Comparison of ENCODE assay signal across 8 mouse cellular contexts in the genomic region with DNA sequence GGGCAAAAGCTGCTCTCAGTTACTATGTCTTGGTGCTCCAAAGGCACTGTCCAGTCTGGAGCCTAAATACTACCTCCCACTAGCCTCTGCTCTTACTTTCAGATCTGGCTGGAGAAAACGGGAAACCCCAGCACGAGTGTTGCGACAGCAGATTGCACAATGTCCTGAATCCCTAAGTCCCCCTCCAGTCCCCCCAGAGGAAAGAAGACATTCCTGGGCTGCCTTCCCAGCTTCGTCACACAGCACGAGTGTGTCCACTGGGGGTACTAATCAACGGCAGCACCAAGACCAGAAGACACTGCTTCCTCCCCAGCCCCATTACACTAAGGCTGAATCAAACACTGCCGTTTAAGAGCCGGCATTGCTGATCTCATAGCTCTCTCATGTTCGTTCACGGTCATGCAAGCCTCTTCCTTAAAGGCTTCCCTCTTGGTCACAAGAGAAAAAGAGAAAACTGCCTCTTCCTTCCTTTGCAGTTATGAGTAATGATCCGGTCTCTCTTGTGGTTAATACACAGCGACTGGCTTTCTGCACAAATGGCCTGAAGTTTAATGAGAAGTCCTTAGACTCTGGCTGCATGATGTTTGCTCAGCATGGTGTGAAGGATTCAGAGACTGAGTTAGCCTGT. TPM values are rescaled to one million over a fixed set of nuclear protein-coding genes. Genes with fewer than 3 reads are reported as not detected.
DNase-seq lines count a peak whose midpoint lies in the region; ATAC-seq and TF ChIP-seq lines count a peak whose summit lies in the region.
"Had no signal": no experiment of that assay in that cellular context is flagged by ENCODE, and none has a peak within 500 bp of the region (broad histone marks: within the 10 kb centered on the region; RNA-seq: fewer than 3 reads in every experiment).

No protein-coding gene starts in this region.

- POLR2A ChIA-PET in Patski (lab: Charles Lee), result interaction anchor here (0.6 to 1.4 kb wide), 2 partner anchors 28 to 851 kb away, joined by 4 to 7 read pairs; partner anchors contain the start of gene Ccl2

- in situ Hi-C loops in Patski (cut with MboI; ENCODE audit: low pct_unique_long_range_greater_than_20kb), result no loop called here

- no peak overlapping the region for H3K4me2 ChIP-seq in heart, postnatal 0 days (ENCODE audit: low read depth, low read length)
- H3K4me2 ChIP-seq in liver, embryonic 14.5 days (ENCODE audit: low read depth), result peak overlapping the region; percentile 6; the same call in 1 of the 2 replicates
- no peak overlapping the region for H3K4me2 ChIP-seq in stomach, embryonic 15.5 days
- H3K4me2 ChIP-seq: embryonic facial prominence, embryonic 12.5 days had no signal

- H3K4me1 ChIP-seq in heart, postnatal 0 days (ENCODE audit: control insufficient read depth, insufficient read depth), result no peaks in the 10 kb centered on the region; the same call in 1 of the 2 replicates
- H3K4me1 ChIP-seq in liver, embryonic 14.5 days (replicated peaks; ENCODE audit: control insufficient read depth in 2 of 2, insufficient read depth in 2 of 2, low read length in 1 of 2), result peaks cover 0 to 9% of the 10 kb centered on the region in 2 experiments; a peak in 2 of 4 replicates
- no peaks in the 10 kb centered on the region for H3K4me1 ChIP-seq in stomach, embryonic 15.5 days

- no peaks in the 10 kb centered on the region for H3K9me3 ChIP-seq in heart, postnatal 0 days (replicated peaks; ENCODE audit: control insufficient read depth, low read length)
- no peaks in the 10 kb centered on the region for H3K9me3 ChIP-seq in liver, embryonic 14.5 days (ENCODE audit: control insufficient read depth, low read length)
- no peaks in the 10 kb centered on the region for H3K9me3 ChIP-seq in stomach, embryonic 15.5 days
- H3K9me3 ChIP-seq: embryonic facial prominence, embryonic 12.5 days had no signal

- no peak overlapping the region for H3K9ac ChIP-seq in heart, postnatal 0 days (replicated peaks; ENCODE audit: low read depth, low read length)
- no peak overlapping the region for H3K9ac ChIP-seq in liver, embryonic 14.5 days (replicated peaks)
- H3K9ac ChIP-seq in stomach, embryonic 15.5 days, result no peak overlapping the region
- H3K9ac ChIP-seq: embryonic facial prominence, embryonic 12.5 days had no signal

- peak; percentile 87 for DNase-seq in Patski (ENCODE audit: low read depth, low spot score)
- DNase-seq in adrenal gland, postnatal 25 days, result peak; percentile 49
- DNase-seq in heart, postnatal 0 days (ENCODE audit: low spot score), result peak; percentile 82
- peak in 1 of 3 experiments; percentile 15 for DNase-seq in liver, embryonic 14.5 days (ENCODE audit: low read depth in 3 of 3, low spot score in 3 of 3)
- DNase-seq in layer of hippocampus, postnatal 36 days, result no peak
- DNase-seq in embryo, embryonic 10.5 days (ENCODE audit: low spot score), result no peak

- H3K27me3 ChIP-seq in Patski, result no peaks in the 10 kb centered on the region
- H3K27me3 ChIP-seq in heart, postnatal 0 days (ENCODE audit: control insufficient read depth, insufficient read depth, low read length), result no peaks in the 10 kb centered on the region
- no peaks in the 10 kb centered on the region for H3K27me3 ChIP-seq in liver, embryonic 14.5 days (ENCODE audit: control insufficient read depth, insufficient read depth, low read length)
- no peaks in the 10 kb centered on the region for H3K27me3 ChIP-seq in stomach, embryonic 15.5 days (replicated peaks)
- H3K27me3 ChIP-seq: embryonic facial prominence, embryonic 12.5 days had no signal

- TF ChIP-seq CTCF in Patski (IDR thresholded peaks at IDR 0.05), result no peak
- no peak for TF ChIP-seq CTCF in heart, postnatal 0 days (IDR thresholded peaks at IDR 0.05; ENCODE audit: low read depth)
- TF ChIP-seq CTCF in liver, embryonic 14.5 days (IDR thresholded peaks at IDR 0.05; ENCODE audit: low read depth), result no peak

- no peaks in the 10 kb centered on the region for H3K36me3 ChIP-seq in heart, postnatal 0 days (replicated peaks; ENCODE audit: control insufficient read depth, insufficient read depth, low read length)
- no peaks in the 10 kb centered on the region for H3K36me3 ChIP-seq in liver, embryonic 14.5 days (replicated peaks; ENCODE audit: control insufficient read depth, insufficient read depth, low read depth)
- no peaks in the 10 kb centered on the region for H3K36me3 ChIP-seq in stomach, embryonic 15.5 days
- H3K36me3 ChIP-seq: embryonic facial prominence, embryonic 12.5 days had no signal

- ATAC-seq in Patski, result peak; percentile 90
- ATAC-seq in heart, postnatal 0 days (ENCODE audit: insufficient read depth, low read depth), result peak; percentile 73
- no peak for ATAC-seq in liver, embryonic 14.5 days (ENCODE audit: insufficient read depth)
- no peak for ATAC-seq in stomach, embryonic 15.5 days (ENCODE audit: insufficient read depth, low FRiP score, low read depth)

- WGBS in heart, postnatal 0 days, result 30% methylated on average over 12 of the region's 12 CpGs
- 10% methylated on average over 12 of the region's 12 CpGs for WGBS in liver, embryonic 14.5 days (ENCODE audit: insufficient replicate concordance)
- 39% methylated on average over 12 of the region's 12 CpGs for WGBS in stomach, embryonic 15.5 days

- no peak for TF ChIP-seq EP300 in heart, postnatal 0 days (IDR thresholded peaks at IDR 0.05; ENCODE audit: low read depth)
- TF ChIP-seq EP300 in liver, embryonic 14.5 days (IDR thresholded peaks at IDR 0.05; ENCODE audit: low read depth), result no peak

- H3K27ac ChIP-seq in heart, postnatal 0 days (ENCODE audit: low read depth), result peak overlapping the region; percentile 58
- H3K27ac ChIP-seq in liver, embryonic 14.5 days, result no peak overlapping the region
- peak overlapping the region; percentile 17; the same call in 1 of the 2 replicates for H3K27ac ChIP-seq in stomach, embryonic 15.5 days
- H3K27ac ChIP-seq: embryonic facial prominence, embryonic 12.5 days had no signal

- H3K4me3 ChIP-seq in heart, postnatal 0 days (ENCODE audit: low read depth, low read length), result no peak overlapping the region
- H3K4me3 ChIP-seq in liver, embryonic 14.5 days (ENCODE audit: insufficient read depth in 1 of 2, low read depth in 2 of 2, low read length in 2 of 2), result no peak overlapping the region
- H3K4me3 ChIP-seq in stomach, embryonic 15.5 days (replicated peaks), result no peak overlapping the region
- H3K4me3 ChIP-seq: embryonic facial prominence, embryonic 12.5 days had no signal

- CTCF ChIA-PET in Patski (lab: Charles Lee), result interaction anchor here (0.8 to 1.8 kb wide), 6 partner anchors 9 to 168 kb away, joined by 3 to 10 read pairs (median 4); no protein-coding TSS in a partner anchor

RNA-seq across cellular contexts. Expression of gene Ccl2, which starts 28.5 kb away (rescaled TPM):
- polyA plus RNA-seq in Patski (2021), result 382 TPM
- 0.67 TPM in 1 of 2 replicates, not detected in the other for total RNA-seq in adrenal gland, postnatal 25 days (2021)
- total RNA-seq in heart, postnatal 0 days (2014; rRNA removed; ENCODE audit: low replicate concordance), result 7.2 and 11.7 TPM in 2 replicates
- polyA plus RNA-seq in heart, postnatal 0 days (2015; fragmentation: Nextera tagmentation; extraction: Ambion mirVana), result 8.0 and 11.5 TPM in 2 replicates
- polyA plus RNA-seq in liver, embryonic 14.5 days (2012; rRNA removed), result 0.83 and 1.1 TPM in 2 replicates
- polyA plus RNA-seq in liver, embryonic 14.5 days (2014; fragmentation: Nextera tagmentation; extraction: Ambion mirVana), result 0.94 and 1.3 TPM in 2 replicates
- polyA plus RNA-seq in stomach, embryonic 15.5 days (2015; fragmentation: Nextera tagmentation; extraction: Ambion mirVana), result 5.8 and 7.6 TPM in 2 replicates
- under 1 TPM in 1 of 2 experiments, not detected in 1; 0.58 TPM for total RNA-seq in layer of hippocampus, postnatal 36 days (2021)

RNA-seq across cellular contexts. Expression of gene Gm17268, which starts 31.5 kb away (rescaled TPM):
- not detected for polyA plus RNA-seq in Patski (2021)
- total RNA-seq in adrenal gland, postnatal 25 days (2021), result not detected in 2 replicates
- total RNA-seq in heart, postnatal 0 days (2014; rRNA removed; ENCODE audit: low replicate concordance), result not detected in 2 replicates
- polyA plus RNA-seq in heart, postnatal 0 days (2015; fragmentation: Nextera tagmentation; extraction: Ambion mirVana), result not detected in 2 replicates
- not detected in 2 replicates for polyA plus RNA-seq in liver, embryonic 14.5 days (2012; rRNA removed)
- not detected in 2 replicates for polyA plus RNA-seq in liver, embryonic 14.5 days (2014; fragmentation: Nextera tagmentation; extraction: Ambion mirVana)
- polyA plus RNA-seq in stomach, embryonic 15.5 days (2015; fragmentation: Nextera tagmentation; extraction: Ambion mirVana), result not detected in 2 replicates
- total RNA-seq in layer of hippocampus, postnatal 36 days (2021), result not detected
- polyA plus RNA-seq: embryonic facial prominence, embryonic 12.5 days had no signal

RNA-seq across cellular contexts. Expression of gene Ccl7, which starts 38.6 kb away (rescaled TPM):
- 9.8 TPM for polyA plus RNA-seq in Patski (2021)
- total RNA-seq in adrenal gland, postnatal 25 days (2021), result 0.43 and 1.2 TPM in 2 replicates
- 0.53 and 7.3 TPM in 2 replicates for total RNA-seq in heart, postnatal 0 days (2014; rRNA removed; ENCODE audit: low replicate concordance)
- 2.8 and 3.2 TPM in 2 replicates for polyA plus RNA-seq in heart, postnatal 0 days (2015; fragmentation: Nextera tagmentation; extraction: Ambion mirVana)
- 0.16 and 0.28 TPM in 2 replicates for polyA plus RNA-seq in liver, embryonic 14.5 days (2012; rRNA removed)
- polyA plus RNA-seq in liver, embryonic 14.5 days (2014; fragmentation: Nextera tagmentation; extraction: Ambion mirVana), result 0.24 and 0.33 TPM in 2 replicates
- 2.0 and 2.4 TPM in 2 replicates for polyA plus RNA-seq in stomach, embryonic 15.5 days (2015; fragmentation: Nextera tagmentation; extraction: Ambion mirVana)
- total RNA-seq in layer of hippocampus, postnatal 36 days (2021), result not detected

RNA-seq across cellular contexts. Expression of gene Asic2, which starts 38.7 kb away (rescaled TPM):
- polyA plus RNA-seq in Patski (2021), result 0.04 TPM
- 1.6 and 1.9 TPM in 2 replicates for total RNA-seq in adrenal gland, postnatal 25 days (2021)
- not detected in 2 replicates for total RNA-seq in heart, postnatal 0 days (2014; rRNA removed; ENCODE audit: low replicate concordance)
- polyA plus RNA-seq in heart, postnatal 0 days (2015; fragmentation: Nextera tagmentation; extraction: Ambion mirVana), result not detected in 2 replicates
- polyA plus RNA-seq in liver, embryonic 14.5 days (2012; rRNA removed), result 0.01 and 0.05 TPM in 2 replicates
- polyA plus RNA-seq in liver, embryonic 14.5 days (2014; fragmentation: Nextera tagmentation; extraction: Ambion mirVana), result 0.04 TPM in 1 of 2 replicates, not detected in the other
- 0.63 and 0.65 TPM in 2 replicates for polyA plus RNA-seq in stomach, embryonic 15.5 days (2015; fragmentation: Nextera tagmentation; extraction: Ambion mirVana)
- 10 to 100 TPM; 54.3 to 55.8 TPM for total RNA-seq in layer of hippocampus, postnatal 36 days (2021)

RNA-seq across cellular contexts. Expression of gene Ccl11, which starts 50.7 kb away (rescaled TPM):
- not detected for polyA plus RNA-seq in Patski (2021)
- total RNA-seq in adrenal gland, postnatal 25 days (2021), result 1.3 and 5.0 TPM in 2 replicates
- total RNA-seq in heart, postnatal 0 days (2014; rRNA removed; ENCODE audit: low replicate concordance), result not detected in 2 replicates
- polyA plus RNA-seq in heart, postnatal 0 days (2015; fragmentation: Nextera tagmentation; extraction: Ambion mirVana), result 0.18 and 0.20 TPM in 2 replicates
- polyA plus RNA-seq in liver, embryonic 14.5 days (2012; rRNA removed), result 0.07 TPM in 1 of 2 replicates, not detected in the other
- 0.11 TPM in 1 of 2 replicates, not detected in the other for polyA plus RNA-seq in liver, embryonic 14.5 days (2014; fragmentation: Nextera tagmentation; extraction: Ambion mirVana)
- polyA plus RNA-seq in stomach, embryonic 15.5 days (2015; fragmentation: Nextera tagmentation; extraction: Ambion mirVana), result 97.3 and 101 TPM in 2 replicates
- not detected for total RNA-seq in layer of hippocampus, postnatal 36 days (2021)

Comparison
In these comparisons a context has a peak if more than half of its experiments do, and no peak if none do; other contexts are left out.
1. ATAC-seq: peak in Patski (single experiment) and heart, postnatal 0 days (single experiment); none in liver, embryonic 14.5 days (single experiment) and stomach, embryonic 15.5 days (single experiment).
2. DNase-seq: peak in Patski (single experiment), adrenal gland, postnatal 25 days (single experiment) and heart, postnatal 0 days (single experiment); none in layer of hippocampus, postnatal 36 days (0 of 2) and embryo, embryonic 10.5 days (single experiment).
3. RNA of gene Ccl2, which starts 28.5 kb away (polyA plus RNA-seq): 382 TPM in Patski (single experiment); 8.0 to 11.5 TPM in heart, postnatal 0 days, 5.8 to 7.6 TPM in stomach, embryonic 15.5 days and 0.83 to 1.3 TPM in liver, embryonic 14.5 days; every median in the first group is over 10 times any median in the second.